Mouse (Mus musculus) thymus, adult 2 months (tissue): ENCODE data around the gene Dennd1b. TPM values are rescaled to one million over a fixed set of nuclear protein-coding genes. Genes with fewer than 3 reads are reported as not detected.

Experiments used
- DNase-seq: peaks from one replicate; pipeline ENCODE4 v3.0.0; 2021
- H3K27ac ChIP-seq: fragments of 200-500 bp; 2 replicates; pipeline ENCODE4 v1.5.1; 2012; ENCODE audit warnings: low read length, control low read depth; ENCODE audit not compliant: control insufficient read depth, insufficient read depth
- H3K27me3 ChIP-seq: fragments of 200-500 bp; 2 replicates; pipeline ENCODE4 v1.6.1; 2012; ENCODE audit warnings: mild to moderate bottlenecking, low read length, moderate library complexity, mixed read lengths; ENCODE audit not compliant: control insufficient read depth, insufficient read depth
- H3K36me3 ChIP-seq: fragments of 200-500 bp; 2 replicates; pipeline ENCODE4 v1.6.1; 2012; ENCODE audit warnings: mild to moderate bottlenecking, low read length, moderate library complexity; ENCODE audit not compliant: control insufficient read depth, insufficient read depth
- H3K4me1 ChIP-seq: fragments of 200-500 bp; replicated peaks from 2 replicates; pipeline ENCODE4 v1.6.1; 2012; ENCODE audit warnings: low read length; ENCODE audit not compliant: control insufficient read depth, insufficient read depth
- H3K4me3 ChIP-seq: fragments of 200-500 bp; 2 replicates; pipeline ENCODE4 v1.5.1; 2012; ENCODE audit warnings: mild to moderate bottlenecking, low read length, control low read depth, moderate library complexity; ENCODE audit not compliant: control insufficient read depth, insufficient read depth
- CTCF ChIP-seq: fragments of 200-500 bp; IDR thresholded peaks from 2 replicates; pipeline ENCODE4 v1.5.1; 2012; ENCODE audit warnings: mild to moderate bottlenecking, control low read depth, low read length, moderate library complexity, borderline replicate concordance; ENCODE audit not compliant: control insufficient read depth, poor library complexity, insufficient read depth; ENCODE audit errors: extremely low read depth
- POLR2A ChIP-seq: fragments of 200-500 bp; IDR thresholded peaks from 2 replicates; pipeline ENCODE4 v1.6.1; 2012; ENCODE audit warnings: mild to moderate bottlenecking, low read length, control low read depth, moderate library complexity; ENCODE audit not compliant: control insufficient read depth, poor library complexity, insufficient read depth; ENCODE audit errors: extremely low read depth
- WGBS: fragments of 180-500 bp; shearing (Covaris S2); methylation state at CpG from one replicate; pipeline ENCODE4 v1.1.7; 2018; 5-methylcytosine and 5-hydroxymethylcytosine counted together
- polyA plus RNA-seq: library from polyadenylated mRNA; depleted of rRNA; stranded (reverse); fragments of >200 nt; gene quantifications from 2 replicates; pipeline ENCODE4 v1.2.3, GENCODE M21; 2012

The Dennd1b gene
- polyA plus RNA-seq, 1 experiment, result 20.7 TPM

GRCm38 (mm10) chr1:138958863-138959262, 4.4 kb upstream of the Dennd1b start:
- Histone ChIP-seq H3K27ac (no peak overlapping the region), H3K4me3 (no peak overlapping the region), H3K36me3 (no peaks in the 10 kb centered on the region), H3K4me1 (no peaks in the 10 kb centered on the region), H3K27me3 (no peaks in the 10 kb centered on the region)
- no peak for TF ChIP-seq CTCF
- no peak for DNase-seq
- 91% methylated on average over 3 of the region's 3 CpGs for WGBS

GRCm38 (mm10) chr1:138959903-138960483, 3.2 kb upstream of the Dennd1b start:
- Histone ChIP-seq H3K4me3 (no peak overlapping the region), H3K4me1 (no peaks in the 10 kb centered on the region), H3K27me3 (no peaks in the 10 kb centered on the region), H3K27ac (no peak overlapping the region), H3K36me3 (no peaks in the 10 kb centered on the region)
- TF ChIP-seq POLR2A (no peak), CTCF (no peak)
- 90% methylated on average over 4 of the region's 4 CpGs for WGBS
- no peak for DNase-seq

GRCm38 (mm10) chr1:138962266-138963101, 751 bp upstream of the Dennd1b start:
- no peaks in the 10 kb centered on the region for H3K4me1 ChIP-seq
- no peak overlapping the region for H3K27ac ChIP-seq
- no peak for DNase-seq
- no peak for TF ChIP-seq CTCF
- TF ChIP-seq POLR2A, result no peak
- H3K36me3 ChIP-seq, result no peaks in the 10 kb centered on the region
- WGBS, result 26% methylated on average over 9 of the region's 9 CpGs
- H3K27me3 ChIP-seq, result no peaks in the 10 kb centered on the region
- H3K4me3 ChIP-seq, result no peak overlapping the region

- WGBS, result 1% methylated on average over 44 of the region's 50 CpGs
Measured at GRCm38 (mm10) chr1:138963868-138964458, 728 bp downstream of the Dennd1b start.

GRCm38 (mm10) chr1:138965069-138965468, 1.8 kb downstream of the Dennd1b start:
- TF ChIP-seq POLR2A, result no peak
- TF ChIP-seq CTCF, result no peak
- H3K4me1 ChIP-seq, result peaks cover 4% of the 10 kb centered on the region
- DNase-seq, result no peak
- H3K27me3 ChIP-seq, result no peaks in the 10 kb centered on the region
- H3K36me3 ChIP-seq, result no peaks in the 10 kb centered on the region
- H3K27ac ChIP-seq, result no peak overlapping the region
- no peak overlapping the region for H3K4me3 ChIP-seq

More at GRCm38 (mm10) chr1:138963868-138964458, 728 bp downstream of the Dennd1b start:
- peak; percentile 30 for DNase-seq
- peak overlapping the region; percentile 68 for H3K4me3 ChIP-seq
- H3K27ac ChIP-seq, result peak overlapping the region; percentile 72
- H3K4me1 ChIP-seq, result peaks cover 4% of the 10 kb centered on the region
- H3K36me3 ChIP-seq, result no peaks in the 10 kb centered on the region
- TF ChIP-seq POLR2A (no peak), CTCF (no peak)
- H3K27me3 ChIP-seq, result no peaks in the 10 kb centered on the region

- H3K27me3 ChIP-seq, result no peaks in the 10 kb centered on the region
- 91% methylated on average over 2 of the region's 2 CpGs for WGBS
- TF ChIP-seq POLR2A (no peak), CTCF (no peak)
- no peaks in the 10 kb centered on the region for H3K36me3 ChIP-seq
- DNase-seq, result no peak
- no peak overlapping the region for H3K27ac ChIP-seq
- H3K4me3 ChIP-seq, result no peak overlapping the region
- peaks cover 4% of the 10 kb centered on the region for H3K4me1 ChIP-seq
Measured at GRCm38 (mm10) chr1:138965511-138965910, 2.3 kb downstream of the Dennd1b start.
